Mouse (Mus musculus) kidney, adult 18-20 months (tissue): Measurements from ENCODE around the gene Aplp2.
"Not testable (repeated sequence)": the region's sequence is repeated elsewhere in the genome, so short reads cannot be mapped to it uniquely, and the experiment has no call there.

Experiments
- DNase-seq: peaks from one replicate; pipeline ENCODE4 v3.0.0; 2021

Aplp2 gene

GRCm38 (mm10) chr9:31176379-31177130, 35.1 kb downstream of the Aplp2 start:
- DNase-seq, result peak; percentile 72

GRCm38 (mm10) chr9:31175978-31176377, 35.6 kb downstream of the Aplp2 start:
- no peak for DNase-seq

GRCm38 (mm10) chr9:31175346-31175745, 36.3 kb downstream of the Aplp2 start:
- DNase-seq, result no peak

GRCm38 (mm10) chr9:31168356-31169093, 43.1 kb downstream of the Aplp2 start:
- no peak for DNase-seq

GRCm38 (mm10) chr9:31167305-31167704, 44.3 kb downstream of the Aplp2 start:
- DNase-seq, result no peak

GRCm38 (mm10) chr9:31165505-31165904, 46.1 kb downstream of the Aplp2 start:
- DNase-seq, result not testable (repeated sequence)

GRCm38 (mm10) chr9:31163327-31163726, 48.3 kb downstream of the Aplp2 start:
- DNase-seq, result no peak

- DNase-seq, result no peak
Measured at GRCm38 (mm10) chr9:31162911-31163310, 48.7 kb downstream of the Aplp2 start.

GRCm38 (mm10) chr9:31159910-31160309, 51.7 kb downstream of the Aplp2 start:
- DNase-seq, result peak; percentile 38

- DNase-seq, result no peak
Measured at GRCm38 (mm10) chr9:31156594-31156993, 55.0 kb downstream of the Aplp2 start.

GRCm38 (mm10) chr9:31151050-31151449, 60.6 kb downstream of the Aplp2 start:
- DNase-seq, result no peak

GRCm38 (mm10) chr9:31148135-31148534, 63.5 kb downstream of the Aplp2 start:
- no peak for DNase-seq

- DNase-seq, result peak; percentile 48
Measured at GRCm38 (mm10) chr9:31145272-31145925, 66.2 kb downstream of the Aplp2 start.

GRCm38 (mm10) chr9:31142924-31143323, 68.7 kb downstream of the Aplp2 start:
- DNase-seq, result no peak

- no peak for DNase-seq
Measured at GRCm38 (mm10) chr9:31133131-31133530, 78.5 kb downstream of the Aplp2 start.

- peak; percentile 84 for DNase-seq
Measured at GRCm38 (mm10) chr9:31131205-31131968, 80.2 kb downstream of the Aplp2 start, which contains the start of gene St14. Gene St14, minus strand, starts transcription at chr9:31131853.

GRCm38 (mm10) chr9:31130357-31131204, 81.0 kb downstream of the Aplp2 start:
- DNase-seq, result peak; percentile 37

- DNase-seq, result no peak
Measured at GRCm38 (mm10) chr9:31129956-31130355, 81.7 kb downstream of the Aplp2 start.

- peak; percentile 36 for DNase-seq
Measured at GRCm38 (mm10) chr9:31127876-31128465, 83.6 kb downstream of the Aplp2 start.

- no peak for DNase-seq
Measured at GRCm38 (mm10) chr9:31126079-31126478, 85.5 kb downstream of the Aplp2 start.

- DNase-seq, result no peak
Measured at GRCm38 (mm10) chr9:31122464-31123030, 89.1 kb downstream of the Aplp2 start.
